Mouse (Mus musculus) mouse embryonic stem cell (cell line): ENCODE measurements around the gene Fyn.

ENCODE experiments used
- in situ Hi-C, 2 experiments: fragments of 300-500 bp; cut with MboI; formaldehyde crosslinking; loops; 1 replicate in 1 of 2; 3 replicates in 1 of 2; pipeline ENCODE4 v1.14.3; 2019 to 2020; ENCODE audit warnings: low sequenced_read_pairs in 2 of 2, low pct_unique_long_range_greater_than_20kb in 1 of 2, mixed read lengths in 1 of 2; ENCODE audit not compliant: unreplicated experiment in 1 of 2

Fyn gene

DNA sequence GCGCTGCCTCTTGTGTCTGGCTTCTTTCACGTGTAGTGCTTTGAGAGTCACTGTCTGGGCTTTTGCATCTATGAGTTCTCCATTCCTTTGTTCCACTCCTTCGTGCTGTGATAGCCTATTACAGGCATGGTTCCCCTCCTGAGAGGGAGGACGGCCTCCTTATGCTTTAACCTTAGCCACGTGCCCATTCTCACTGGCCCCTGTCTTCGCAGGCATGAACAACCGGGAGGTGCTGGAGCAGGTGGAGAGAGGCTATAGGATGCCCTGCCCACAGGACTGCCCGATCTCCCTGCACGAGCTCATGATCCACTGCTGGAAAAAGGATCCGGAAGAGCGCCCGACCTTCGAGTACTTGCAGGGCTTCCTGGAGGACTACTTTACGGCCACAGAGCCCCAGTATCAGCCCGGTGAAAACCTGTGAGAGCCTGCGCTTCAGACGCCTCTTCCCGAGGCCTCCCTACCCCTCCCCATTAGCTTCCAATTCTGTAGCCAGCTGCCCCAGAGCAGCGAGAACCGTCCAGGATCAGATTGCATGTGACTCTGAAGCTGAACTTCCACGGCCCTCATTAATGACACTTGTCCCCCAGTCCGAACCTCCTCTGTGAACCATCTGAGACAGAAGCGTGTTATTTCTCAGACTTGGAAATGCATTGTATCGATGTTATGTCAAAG, 195.0 kb downstream of the Fyn start:
- in situ Hi-C loops: no loop called here

- in situ Hi-C loops: no loop called here
These were observed 198.2 kb downstream of the Fyn start for GRCm38 (mm10) chr10:39566901-39567300.

- in situ Hi-C loops: no loop called here
These were observed 200.3 kb downstream of the Fyn start for GRCm38 (mm10) chr10:39568991-39569390.

DNA sequence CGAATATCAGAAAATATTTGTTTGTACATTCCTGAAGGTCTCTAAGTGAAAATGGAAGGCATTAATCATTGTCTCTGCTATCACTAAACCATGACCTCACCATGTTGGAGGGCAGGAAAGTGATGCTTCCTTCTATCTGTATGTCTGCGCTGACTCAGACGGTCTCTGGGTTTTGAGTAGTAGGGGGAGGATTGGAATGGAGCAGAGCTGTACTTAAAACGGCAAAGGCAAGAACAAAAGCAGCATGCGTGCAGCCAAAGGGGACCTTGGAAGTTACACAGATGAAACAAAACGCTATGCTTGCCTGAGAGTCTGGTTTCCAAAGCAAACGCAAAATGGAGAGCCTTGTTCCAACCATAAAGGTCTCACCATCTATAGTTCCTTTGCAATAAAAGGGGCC, 202.4 kb downstream of the Fyn start:
- in situ Hi-C loops: no loop called here

DNA sequence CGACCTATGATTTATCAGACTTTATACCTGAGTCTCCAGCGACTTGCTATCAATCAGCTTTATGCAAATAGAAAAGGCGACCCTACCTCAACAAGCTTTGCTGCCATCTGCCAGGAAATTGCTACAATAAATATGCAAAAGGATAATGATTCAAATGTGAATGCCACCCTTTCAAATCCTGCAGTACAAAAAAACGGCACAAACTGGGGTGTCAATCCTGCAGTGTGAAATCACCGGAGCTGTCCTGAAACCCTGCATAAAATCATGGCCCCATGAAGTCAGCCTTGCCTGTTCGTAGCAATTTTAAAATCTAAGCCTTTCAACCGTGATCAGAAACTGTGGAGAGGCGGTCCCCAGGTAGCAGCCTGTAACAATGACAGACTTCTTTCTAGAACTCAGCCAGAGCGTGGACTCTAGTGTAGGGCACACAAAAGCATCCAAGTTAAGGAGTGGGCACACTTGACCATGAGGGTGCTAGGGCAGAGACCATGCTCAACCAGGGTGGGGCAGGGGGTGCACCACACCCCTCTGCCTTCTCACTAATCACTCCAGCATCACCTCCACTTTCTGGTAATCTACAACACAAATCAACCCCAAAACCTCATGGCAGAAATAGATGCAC, 203.5 kb downstream of the Fyn start:
- in situ Hi-C loops: no loop called here

- in situ Hi-C loops: no loop called here
These were observed 204.0 kb downstream of the Fyn start for GRCm38 (mm10) chr10:39572672-39573051.

- in situ Hi-C loops: no loop called here
These were observed 207.8 kb downstream of the Fyn start for GRCm38 (mm10) chr10:39576466-39576865.

- in situ Hi-C loops: no loop called here
These were observed 211.8 kb downstream of the Fyn start for GRCm38 (mm10) chr10:39580477-39580876.

- in situ Hi-C loops: no loop called here
These were observed 213.7 kb downstream of the Fyn start for GRCm38 (mm10) chr10:39582385-39582784.

DNA sequence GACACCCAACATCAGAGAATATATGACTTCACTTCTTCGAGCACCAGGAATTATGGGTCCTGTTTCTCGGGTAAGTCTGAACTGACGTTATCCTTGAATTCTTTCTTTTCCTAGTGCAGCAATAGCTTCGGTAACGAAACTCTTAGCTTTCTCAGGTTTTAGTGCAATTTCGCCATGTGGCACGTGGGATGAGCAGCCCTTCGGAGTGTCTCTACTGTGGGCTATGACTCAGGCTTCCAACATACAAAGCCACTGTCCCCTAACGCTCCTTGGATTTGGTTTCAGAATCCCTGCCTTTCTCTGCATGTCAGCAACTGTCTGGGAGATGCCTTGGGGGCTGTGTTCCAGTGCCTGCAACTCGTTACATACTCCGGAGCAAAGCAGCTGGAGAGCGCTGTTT, 215.1 kb downstream of the Fyn start:
- in situ Hi-C loops: no loop called here

DNA sequence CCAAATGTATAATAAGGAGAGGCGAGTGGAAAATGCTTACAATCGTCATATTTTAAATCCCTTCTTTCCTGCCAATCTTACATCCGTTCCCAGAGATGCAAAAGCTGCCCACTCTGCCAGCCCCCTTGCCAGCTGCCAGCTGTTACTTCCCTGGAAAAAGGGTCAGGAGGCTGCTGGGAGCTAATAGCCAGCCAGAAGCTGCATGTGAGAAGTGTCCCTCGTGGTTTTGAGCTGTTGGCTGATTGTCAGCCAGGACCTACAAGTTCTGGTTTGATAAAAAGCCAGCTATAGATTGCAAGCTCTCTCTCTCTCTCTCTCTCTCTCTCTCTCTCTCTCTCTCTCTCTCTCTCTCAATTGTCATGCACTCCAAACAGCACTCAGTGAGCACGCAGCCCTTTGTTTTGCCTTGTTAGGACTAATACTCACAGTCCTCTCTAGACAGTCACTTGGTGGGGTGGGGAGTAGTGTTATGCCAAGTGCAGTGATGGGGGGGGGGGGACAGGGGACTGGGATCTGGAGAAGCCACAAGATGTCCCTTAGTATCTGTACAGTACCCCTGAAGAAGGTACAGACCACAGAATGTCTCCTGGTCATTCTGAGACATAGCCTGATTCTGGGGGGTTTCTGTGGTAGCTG, 218.8 kb downstream of the Fyn start:
- in situ Hi-C loops: no loop called here

DNA sequence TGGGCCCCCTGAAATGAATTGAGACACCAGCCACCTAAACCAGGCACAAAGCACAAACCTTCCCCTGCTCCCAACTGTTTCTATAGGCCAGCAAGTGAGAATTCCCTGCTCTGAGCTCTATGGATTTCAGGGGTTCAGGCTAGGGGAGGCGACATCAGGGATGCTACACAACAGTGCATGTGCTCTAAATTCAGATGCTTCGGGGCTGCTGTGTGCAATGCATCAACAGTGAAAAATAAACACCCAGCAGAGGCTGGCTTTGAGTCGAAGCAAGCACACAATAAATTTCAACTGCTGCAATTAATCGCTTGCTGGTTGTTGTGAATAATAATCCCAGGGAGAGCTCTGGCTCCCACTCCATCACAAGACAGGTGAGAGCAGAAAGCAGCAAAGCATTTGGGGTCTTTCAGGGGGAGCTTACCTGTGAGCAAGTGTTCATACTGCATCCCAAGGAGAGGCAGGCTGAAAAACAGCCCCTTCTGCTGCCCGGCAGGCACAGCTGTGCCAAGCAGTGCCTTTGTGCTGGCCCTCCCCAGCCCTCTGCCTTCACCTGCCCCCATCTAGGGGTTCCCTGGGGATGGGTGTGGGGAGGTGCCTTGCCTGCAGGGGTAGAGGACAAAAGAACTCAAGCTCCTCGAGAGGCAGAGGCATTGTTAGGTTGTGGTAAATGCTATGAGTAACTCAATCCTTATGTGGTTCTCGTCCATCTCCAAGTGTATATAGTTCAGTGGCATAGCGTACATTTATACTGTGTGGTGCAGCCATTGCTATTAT, 219.5 kb downstream of the Fyn start:
- in situ Hi-C loops: no loop called here

- in situ Hi-C loops: no loop called here
These were observed 221.3 kb downstream of the Fyn start for GRCm38 (mm10) chr10:39589765-39590546.

DNA sequence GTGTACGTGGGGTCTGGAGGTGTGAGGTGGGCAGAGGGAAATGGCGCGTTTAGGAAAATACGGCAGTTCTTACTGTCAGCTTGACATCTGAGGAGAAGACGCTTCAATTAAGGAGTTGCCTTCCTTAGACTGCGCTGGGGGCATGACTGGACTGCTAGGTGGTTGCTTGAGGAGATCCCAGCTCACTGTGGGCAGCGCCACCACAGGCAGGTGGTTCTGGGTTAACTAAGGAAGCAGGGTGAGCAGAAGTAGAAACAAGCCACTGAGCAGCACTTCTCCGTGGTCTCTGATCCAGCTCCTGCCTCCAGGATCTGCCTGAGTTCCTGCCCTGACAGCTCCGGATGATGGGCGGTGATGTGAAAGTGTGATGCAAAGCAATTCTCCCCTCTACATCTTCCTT, 222.0 kb downstream of the Fyn start:
- in situ Hi-C loops: no loop called here

GRCm38 (mm10) chr10:39592501-39592900, 223.8 kb downstream of the Fyn start:
- in situ Hi-C loops: no loop called here

GRCm38 (mm10) chr10:39594716-39595115, 226.1 kb downstream of the Fyn start:
- in situ Hi-C loops: no loop called here

DNA sequence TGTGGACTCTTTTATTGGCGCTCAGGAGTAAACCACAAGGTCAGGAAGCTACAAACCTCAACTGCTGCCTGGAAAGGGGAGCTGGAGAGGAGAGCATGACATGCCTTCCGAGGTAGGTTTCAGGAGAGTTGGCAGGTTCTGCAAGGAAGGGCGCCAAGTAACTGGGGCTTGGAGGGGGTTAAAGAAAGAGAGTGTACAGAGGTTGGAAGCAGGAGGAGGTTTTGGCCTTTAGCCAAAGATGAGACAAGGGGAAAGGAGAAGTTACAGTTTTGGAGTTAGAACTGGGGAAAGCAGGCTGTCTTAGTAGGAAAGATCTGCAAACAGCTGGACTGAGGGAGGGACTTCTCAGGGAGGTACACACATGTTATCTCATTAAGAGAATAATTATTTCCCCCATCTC, 227.2 kb downstream of the Fyn start:
- in situ Hi-C loops: no loop called here

DNA sequence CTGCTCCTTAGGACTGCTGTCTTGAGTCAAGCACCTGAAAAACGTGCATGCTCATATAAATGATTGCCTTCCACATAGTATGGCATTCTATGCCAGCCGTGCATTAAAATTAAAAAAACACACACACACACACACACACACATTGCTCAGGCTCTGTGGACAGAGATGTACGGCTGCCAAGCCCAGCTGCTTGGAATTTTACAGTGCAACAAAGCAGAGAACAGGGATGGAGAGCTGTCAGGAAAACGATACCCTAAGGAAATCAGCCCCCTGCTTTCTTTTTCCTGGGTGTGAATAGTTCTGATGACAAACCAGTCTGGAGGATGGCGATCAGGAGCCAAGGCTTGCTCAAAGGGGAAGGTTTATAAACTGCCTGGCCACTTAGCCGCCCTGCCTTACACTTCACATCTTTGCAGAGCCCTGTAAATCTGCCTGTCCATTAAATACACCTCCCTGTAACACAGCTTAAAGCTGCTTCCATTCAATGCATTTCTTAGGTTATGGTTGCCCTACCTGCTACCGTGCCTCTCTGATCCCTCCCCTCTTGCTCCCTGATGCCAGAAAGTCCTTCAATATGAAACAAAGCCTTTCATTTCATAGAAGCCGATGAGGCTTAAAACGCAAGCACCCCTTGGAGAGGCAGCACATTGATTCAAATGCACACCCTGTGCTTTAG, 228.6 kb downstream of the Fyn start:
- in situ Hi-C loops: no loop called here
